Mouse (Mus musculus): ENCODE results near the gene Tmem222. TPM values are rescaled to one million over a fixed set of nuclear protein-coding genes. Genes with fewer than 3 reads are reported as not detected.

Tmem222 gene
- 71.1 TPM for polyA plus RNA-seq (2017; shearing (Covaris generic))

GRCm38 (mm10) chr4:133277104-133278026 is at the start of gene Tmem222:
Gene Tmem222, minus strand, starts transcription at chr4:133277792.

DNA sequence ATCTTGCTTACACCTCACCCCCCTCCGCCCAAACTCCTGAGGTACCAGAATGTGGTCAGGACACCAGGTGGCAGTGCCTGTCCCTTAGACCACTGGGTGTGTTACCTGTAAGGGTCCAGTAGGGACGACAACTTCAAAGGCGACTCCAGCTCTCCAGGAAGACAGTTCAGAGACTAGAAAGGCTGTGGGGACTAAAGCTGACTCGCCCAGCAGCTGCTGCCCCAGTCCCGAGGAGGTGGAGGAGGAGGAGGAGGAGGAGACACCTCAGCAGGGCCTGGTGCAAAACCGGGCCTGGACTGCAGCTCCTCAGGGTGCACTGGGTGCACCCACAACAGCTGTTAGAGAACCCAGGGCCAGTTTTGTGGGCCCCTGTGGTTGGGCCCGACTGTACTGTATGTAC is 14.7 kb downstream of the Tmem222 start, which contains the start of gene Sytl1:
Sytl1 (minus strand) TSS at position 232 of the 400 bp plus-strand sequence.

DNA sequence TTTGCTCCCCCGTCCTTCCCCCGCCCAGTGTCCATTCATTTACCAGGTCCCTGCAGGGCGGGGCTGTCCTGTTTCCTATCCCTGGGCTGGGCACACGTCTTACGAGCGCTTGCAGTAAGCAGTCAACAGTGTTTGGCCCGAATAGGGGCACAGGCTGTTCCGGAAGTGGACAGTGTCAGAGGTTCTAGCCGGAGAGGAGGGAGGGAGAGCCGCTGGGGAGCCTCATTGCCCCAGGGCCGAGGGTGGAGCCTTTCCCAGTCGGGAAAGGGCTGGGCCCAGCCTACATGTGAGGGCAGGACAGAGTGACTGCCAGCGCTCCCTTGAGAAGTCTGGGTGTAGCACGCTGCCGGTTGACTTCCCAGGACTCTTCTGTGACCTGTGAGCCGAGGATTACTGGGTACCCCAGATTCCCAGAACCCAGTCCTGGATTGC is 37.1 kb downstream of the Tmem222 start, which contains the start of gene Map3k6:
Map3k6 (plus strand) TSS at position 329 of the 432 bp plus-strand sequence.

Other genes starting within 250 kb of the Tmem222 start
- 105 TPM for gene Wasf2, start 147.3 kb downstream of the Tmem222 start, polyA plus RNA-seq (2017; shearing (Covaris generic))
- not detected for gene Cd164l2, start 65.7 kb downstream of the Tmem222 start, polyA plus RNA-seq (2017; shearing (Covaris generic))
- not detected for gene Gpr3, start 65.3 kb downstream of the Tmem222 start, polyA plus RNA-seq (2017; shearing (Covaris generic))
- gene Map3k6, start 37.0 kb downstream of the Tmem222 start, polyA plus RNA-seq (2017; shearing (Covaris generic)): not detected
- gene Sytl1, start 14.7 kb downstream of the Tmem222 start, polyA plus RNA-seq (2017; shearing (Covaris generic)): 59.7 TPM
- 4.4 TPM for gene Wdtc1, start 75.7 kb upstream of the Tmem222 start, polyA plus RNA-seq (2017; shearing (Covaris generic))
- 27.6 TPM for gene Slc9a1, start 91.9 kb upstream of the Tmem222 start, polyA plus RNA-seq (2017; shearing (Covaris generic))
- gene Tent5b, start 202.3 kb upstream of the Tmem222 start, polyA plus RNA-seq (2017; shearing (Covaris generic)): not detected
- gene Trnp1, start 220.8 kb upstream of the Tmem222 start, polyA plus RNA-seq (2017; shearing (Covaris generic)): not detected
- gene Kdf1, start 241.2 kb upstream of the Tmem222 start, polyA plus RNA-seq (2017; shearing (Covaris generic)): 0.39 TPM

All from activated CD4-positive, CD25-positive, alpha-beta regulatory T cell, adult 9 weeks (primary cell).